Mouse (Mus musculus): Measurements from ENCODE around the gene Gm5751. TPM values are rescaled to one million over a fixed set of nuclear protein-coding genes. Genes with fewer than 3 reads are reported as not detected.

Gene Gm5751
- polyA plus RNA-seq, 1 experiment from 2014 or later = not detected

- DNase-seq (ENCODE audit: low spot score) = no peak
- Histone ChIP-seq H3K27ac (no peak overlapping the region), H3K36me3 (no peaks in the 10 kb centered on the region), H3K9me3 (peaks cover 7% of the 10 kb centered on the region; the same call in 1 of the 2 replicates), H3K4me3 (no peak overlapping the region), H3K4me1 (replicated peaks) (no peaks in the 10 kb centered on the region), H3K27me3 (ENCODE audit: insufficient read depth, poor library complexity, severe bottlenecking) (no peaks in the 10 kb centered on the region)
- 58% methylated on average over 9 of the region's 9 CpGs for WGBS
These were observed 48.0 kb downstream of the Gm5751 start for GRCm38 (mm10) chrX:8921813-8922607.

GRCm38 (mm10) chrX:8927308-8927707, 53.3 kb downstream of the Gm5751 start:
- H3K4me1 ChIP-seq (replicated peaks) = no peaks in the 10 kb centered on the region
- WGBS = 50% methylated on average over 4 of the region's 4 CpGs
- no peaks in the 10 kb centered on the region for H3K36me3 ChIP-seq
- no peaks in the 10 kb centered on the region for H3K27me3 ChIP-seq (ENCODE audit: insufficient read depth, poor library complexity, severe bottlenecking)
- DNase-seq (ENCODE audit: low spot score) = no peak
- H3K9me3 ChIP-seq = peaks cover under 1% of the 10 kb centered on the region; the same call in 1 of the 2 replicates
- no peak overlapping the region for H3K4me3 ChIP-seq
- no peak overlapping the region for H3K27ac ChIP-seq

Other genes with a start within 250 kb of the Gm5751 start
- not detected in 2 replicates for gene Ssxb8, start 183.4 kb upstream of the Gm5751 start, polyA plus RNA-seq (2016; fragmentation: Nextera tagmentation; extraction: Ambion mirVana)
- gene Ssx9, start 125.8 kb upstream of the Gm5751 start, polyA plus RNA-seq (2016; fragmentation: Nextera tagmentation; extraction: Ambion mirVana) = not detected in 2 replicates
- not detected in 2 replicates for gene Ssxb5, start 70.6 kb upstream of the Gm5751 start, polyA plus RNA-seq (2016; fragmentation: Nextera tagmentation; extraction: Ambion mirVana)
- gene Gm6592, start 30.3 kb upstream of the Gm5751 start, polyA plus RNA-seq (2016; fragmentation: Nextera tagmentation; extraction: Ambion mirVana) = not detected in 2 replicates
- 2.9 and 4.7 TPM in 2 replicates for gene B630019K06Rik, start 18.1 kb downstream of the Gm5751 start, polyA plus RNA-seq (2016; fragmentation: Nextera tagmentation; extraction: Ambion mirVana)
- not detected in 2 replicates for gene Fthl17b, start 88.7 kb downstream of the Gm5751 start, polyA plus RNA-seq (2016; fragmentation: Nextera tagmentation; extraction: Ambion mirVana)
- not detected in 2 replicates for gene Fthl17c, start 102.3 kb downstream of the Gm5751 start, polyA plus RNA-seq (2016; fragmentation: Nextera tagmentation; extraction: Ambion mirVana)
- gene Fthl17d, start 112.5 kb downstream of the Gm5751 start, polyA plus RNA-seq (2016; fragmentation: Nextera tagmentation; extraction: Ambion mirVana) = not detected in 2 replicates
- gene Fthl17e, start 159.2 kb downstream of the Gm5751 start, polyA plus RNA-seq (2016; fragmentation: Nextera tagmentation; extraction: Ambion mirVana) = not detected in 2 replicates
- not detected in 2 replicates for gene Fthl17f, start 188.8 kb downstream of the Gm5751 start, polyA plus RNA-seq (2016; fragmentation: Nextera tagmentation; extraction: Ambion mirVana)
- not detected in 2 replicates for gene 4930402K13Rik, start 230.3 kb downstream of the Gm5751 start, polyA plus RNA-seq (2016; fragmentation: Nextera tagmentation; extraction: Ambion mirVana)